Mouse (Mus musculus) neural tube, embryonic 14.5 days (tissue): ENCODE data around the gene Bcl2l14. TPM values are rescaled to one million over a fixed set of nuclear protein-coding genes. Genes with fewer than 3 reads are reported as not detected.

ENCODE experiments used
- ATAC-seq: fragments of 200-750 bp; cut with Nextera tagmentation; 2 replicates; pipeline ENCODE4 v1.8.0; 2017; ENCODE audit warnings: low read depth, mild to moderate bottlenecking, moderate TSS enrichment, moderate library complexity
- H3K27ac ChIP-seq: fragments of 300-500 bp; sonication (generic); 2 replicates; pipeline ENCODE4 v1.5.1; 2014; ENCODE audit warnings: low read depth, mild to moderate bottlenecking, control low read depth, low read length, moderate library complexity, mixed read lengths
- H3K27me3 ChIP-seq: fragments of 300-500 bp; sonication (generic); 2 replicates; pipeline ENCODE4 v1.6.1; 2014; ENCODE audit warnings: low read length; ENCODE audit not compliant: control insufficient read depth, insufficient read depth
- H3K36me3 ChIP-seq: fragments of 300-500 bp; sonication (generic); 2 replicates; pipeline ENCODE4 v1.6.1; 2014; ENCODE audit warnings: low read length, mixed read lengths; ENCODE audit not compliant: control insufficient read depth, insufficient read depth
- H3K4me1 ChIP-seq: fragments of 300-500 bp; sonication (generic); 2 replicates; pipeline ENCODE4 v1.6.1; 2014; ENCODE audit warnings: low read length; ENCODE audit not compliant: control insufficient read depth, insufficient read depth
- H3K4me2 ChIP-seq: fragments of 300-500 bp; sonication (generic); 2 replicates; pipeline ENCODE4 v1.6.1; 2014; ENCODE audit warnings: mild to moderate bottlenecking, low read depth, low read length, control low read depth
- H3K4me3 ChIP-seq: fragments of 300-500 bp; sonication (generic); 2 replicates; pipeline ENCODE4 v1.5.1; 2014; ENCODE audit warnings: low read depth, low read length, control low read depth, mixed read lengths
- H3K9ac ChIP-seq: fragments of 300-500 bp; sonication (generic); replicated peaks from 2 replicates; pipeline ENCODE4 v1.6.1; 2014; ENCODE audit warnings: low read depth, mild to moderate bottlenecking, control low read depth, low read length, mixed read lengths
- H3K9me3 ChIP-seq: fragments of 300-500 bp; sonication (generic); 2 replicates; pipeline ENCODE4 v1.6.1; 2016; ENCODE audit warnings: low read length; ENCODE audit not compliant: control insufficient read depth
- WGBS: fragments of 180-500 bp; shearing (Covaris S2); extraction: QIAGEN DNeasy Blood & Tissue Kit; methylation state at CpG from one replicate; pipeline ENCODE4 v1.1.7; 2014; 5-methylcytosine and 5-hydroxymethylcytosine counted together
- polyA plus RNA-seq: library from polyadenylated mRNA; unstranded; fragments of >200 nt; fragmentation: Nextera tagmentation; extraction: Ambion mirVana; gene quantifications from 2 replicates; pipeline ENCODE4 v1.2.1, GENCODE M21; 2014

Bcl2l14 gene
- polyA plus RNA-seq, 1 experiment from 2014 or later = 0.09 TPM

- no peak overlapping the region for H3K9ac ChIP-seq
- H3K4me3 ChIP-seq = no peak overlapping the region
- 98% methylated on average over 10 of the region's 10 CpGs for WGBS
- H3K9me3 ChIP-seq = no peaks in the 10 kb centered on the region
- H3K4me1 ChIP-seq = no peaks in the 10 kb centered on the region
- ATAC-seq = no peak
- H3K27ac ChIP-seq = no peak overlapping the region
- H3K4me2 ChIP-seq = no peak overlapping the region
- H3K27me3 ChIP-seq = no peaks in the 10 kb centered on the region
- peaks cover 11% of the 10 kb centered on the region; the same call in 1 of the 2 replicates for H3K36me3 ChIP-seq
Observed at GRCm38 (mm10) chr6:134479481-134479880, 83.4 kb downstream of the Bcl2l14 start.

- no peak for ATAC-seq
- Histone ChIP-seq H3K36me3 (peaks cover 17% of the 10 kb centered on the region; the same call in 1 of the 2 replicates), H3K4me3 (no peak overlapping the region), H3K4me2 (no peak overlapping the region), H3K4me1 (no peaks in the 10 kb centered on the region; the same call in 1 of the 2 replicates), H3K9ac (no peak overlapping the region), H3K9me3 (no peaks in the 10 kb centered on the region), H3K27me3 (no peaks in the 10 kb centered on the region), H3K27ac (no peak overlapping the region)
- WGBS = 94% methylated on average over 9 of the region's 9 CpGs
Observed at GRCm38 (mm10) chr6:134486318-134486717, 90.2 kb downstream of the Bcl2l14 start.

Other genes starting within 250 kb of the Bcl2l14 start
- gene Lrp6, start 170.6 kb downstream of the Bcl2l14 start, polyA plus RNA-seq = 19.7 and 25.4 TPM in 2 replicates
- 0.71 and 1.2 TPM in 2 replicates for gene Mansc1, start 236.2 kb downstream of the Bcl2l14 start, polyA plus RNA-seq
- gene Borcs5, start 243.2 kb downstream of the Bcl2l14 start, polyA plus RNA-seq = 51.5 and 53.6 TPM in 2 replicates